Mouse (Mus musculus) neutrophil, adult 83 days (primary cell): ENCODE measurements around the gene Gbp7. TPM values are rescaled to one million over a fixed set of nuclear protein-coding genes. Genes with fewer than 3 reads are reported as not detected.

ENCODE experiments used
- total RNA-seq, 2 experiments: library from RNA; stranded (reverse); gene quantifications; one replicate each; pipeline ENCODE4 v1.2.4; 2023

Gbp7 gene
- 1 to 10 TPM; 7.9 to 8.7 TPM for total RNA-seq

GRCm38 (mm10) chr3:142530087-142530953 is at the start of gene Gbp7:
Gbp7 (plus strand) TSS chr3:142530342.

DNA sequence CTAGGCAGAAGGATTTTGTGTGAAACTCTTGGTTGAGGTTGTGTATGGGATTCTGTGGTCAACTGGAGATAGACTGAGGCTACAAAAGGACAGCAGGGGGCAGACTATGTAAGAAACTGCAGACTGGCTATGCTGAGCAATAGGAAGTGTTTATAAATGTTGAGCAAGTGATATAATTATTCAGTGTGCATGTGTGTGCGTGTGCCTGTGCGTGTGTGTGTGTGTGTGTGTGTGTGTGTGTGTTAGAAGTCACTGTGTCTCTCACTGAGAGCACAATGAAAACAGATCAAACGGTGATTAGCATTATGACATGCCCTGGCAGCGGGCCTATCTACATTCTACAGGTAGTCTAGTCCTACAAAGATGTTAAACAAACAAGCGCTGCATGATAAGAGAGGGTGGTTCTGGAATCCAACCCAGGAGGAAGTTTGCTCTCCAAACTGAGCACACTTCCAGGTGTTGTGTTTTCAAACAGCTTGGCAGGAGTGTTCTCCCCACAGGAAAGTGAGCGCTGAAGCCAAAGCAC is 36.5 kb upstream of the Gbp7 start, which contains the start of gene Gbp5:
Gbp5 (plus strand) TSS at position 443 of the 526 bp plus-strand sequence.

DNA sequence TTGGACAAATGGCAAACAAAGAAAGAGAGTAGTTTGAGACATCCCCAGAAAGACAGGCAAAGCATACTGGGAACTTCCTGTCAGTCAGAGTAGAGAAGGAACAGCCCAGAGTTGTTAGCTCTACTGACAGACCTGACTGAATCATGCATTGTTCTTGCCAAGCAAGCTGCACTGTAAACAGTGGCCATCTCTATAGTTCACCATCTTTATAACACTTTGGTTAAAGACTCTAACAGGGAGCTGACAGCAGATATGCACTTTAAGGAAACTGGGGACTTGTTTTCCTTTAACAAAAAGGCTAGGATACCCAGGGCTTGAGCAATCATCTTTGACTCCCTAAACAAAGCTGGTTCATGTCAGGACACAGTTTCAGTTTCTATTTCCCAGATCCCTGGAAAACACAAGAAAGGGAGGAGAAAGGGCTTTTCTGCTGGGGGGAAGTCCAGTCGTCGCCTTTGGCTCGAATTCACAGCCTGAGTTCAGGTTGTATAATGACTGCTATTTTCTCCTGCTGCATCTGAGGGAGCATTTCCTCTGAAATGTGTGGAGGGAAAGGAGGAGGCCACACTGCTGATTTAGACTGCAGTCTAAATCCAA is 29.6 kb downstream of the Gbp7 start, which contains the start of gene Gbp3:
Gbp3 (plus strand) TSS at position 395 of the 597 bp plus-strand sequence.

GRCm38 (mm10) chr3:142594547-142594946 is 64.4 kb downstream of the Gbp7 start, which contains the start of gene Gbp2b:
Gbp2b (plus strand) TSS chr3:142594847.

Other genes with a start within 250 kb of the Gbp7 start
- gene Pdlim5, start 134.6 kb upstream of the Gbp7 start, total RNA-seq: 10 to 100 TPM; 54.6 to 67.4 TPM
- gene Gbp5, start 36.4 kb upstream of the Gbp7 start, total RNA-seq: 1 to 10 TPM; 4.4 to 5.0 TPM
- 10 to 100 TPM in 1 of 2 experiments, 1 to 10 TPM in 1; 9.1 to 11.0 TPM for gene Gbp3, start 29.7 kb downstream of the Gbp7 start, total RNA-seq
- not detected for gene Gbp2b, start 64.5 kb downstream of the Gbp7 start, total RNA-seq
- 10 to 100 TPM in 1 of 2 experiments, 1 to 10 TPM in 1; 6.6 to 10.2 TPM for gene Gbp2, start 90.3 kb downstream of the Gbp7 start, total RNA-seq
- 1 to 10 TPM; 1.8 to 2.8 TPM for gene Kyat3, start 170.7 kb downstream of the Gbp7 start, total RNA-seq
- 10 to 100 TPM; 54.8 to 63.9 TPM for gene Gtf2b, start 234.7 kb downstream of the Gbp7 start, total RNA-seq